Mouse (Mus musculus) large intestine, adult 2 months (tissue): ENCODE results near the gene Snurf. TPM values are rescaled to one million over a fixed set of nuclear protein-coding genes. Genes with fewer than 3 reads are reported as not detected.

Experiments
- DNase-seq: peaks from one replicate; pipeline ENCODE4 v3.0.0-alpha.2; 2012; ENCODE audit warnings: low read depth, low spot score
- WGBS: fragments of 180-500 bp; shearing (Covaris S2); methylation state at CpG from one replicate; pipeline ENCODE4 v1.1.7; 2018; 5-methylcytosine and 5-hydroxymethylcytosine counted together
- polyA plus RNA-seq: library from polyadenylated mRNA; depleted of rRNA; stranded (reverse); fragments of >200 nt; gene quantifications from 2 replicates; pipeline ENCODE4 v1.2.3, GENCODE M21; 2012; rRNA removed

Gene Snurf
- not detected in 2 replicates for polyA plus RNA-seq

- WGBS = 46% methylated on average over 30 of the region's 30 CpGs
- no peak for DNase-seq
Observed at GRCm38 (mm10) chr7:60004606-60005330, at the start of gene Snurf, which contains the start of gene Gm38393. Gene Snurf, minus strand, starts transcription at chr7:60005049. Gene Gm38393, minus strand, starts transcription at chr7:60005064.

DNA sequence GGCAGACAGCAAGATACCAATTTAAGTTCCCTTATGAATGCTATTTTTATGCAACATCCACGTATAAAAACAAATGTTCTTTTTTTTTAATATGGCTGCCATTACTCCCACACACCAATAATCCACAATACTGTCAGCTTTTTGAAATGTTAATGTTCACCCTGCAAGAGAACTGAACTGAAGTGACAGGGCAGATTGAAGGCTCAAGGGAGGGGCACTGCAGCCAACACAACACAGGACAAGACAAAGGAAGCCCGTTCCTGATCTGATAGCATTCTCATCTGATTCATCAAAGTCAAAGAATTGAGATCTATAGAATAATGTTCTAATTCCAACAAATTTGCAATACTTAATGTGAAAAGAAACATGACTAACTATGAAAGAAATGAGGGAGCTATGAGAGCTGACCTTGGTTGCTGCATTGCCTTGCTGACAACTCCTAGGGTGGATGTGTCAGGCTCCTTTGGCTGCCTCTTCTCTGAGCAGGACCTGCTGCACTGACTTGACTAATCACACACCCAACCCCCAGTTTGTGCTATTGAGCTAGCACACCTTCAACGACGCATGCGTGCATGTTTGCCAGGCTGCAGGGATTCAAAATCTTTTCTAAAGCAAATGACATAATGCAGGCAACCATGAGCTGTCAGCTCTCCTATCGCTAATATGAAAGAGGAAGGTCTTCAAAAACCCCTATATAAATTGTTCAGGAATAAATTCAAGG, 42.8 kb upstream of the Snurf start:
- WGBS = 75% methylated on average over 6 of the region's 6 CpGs
- DNase-seq = no peak

DNA sequence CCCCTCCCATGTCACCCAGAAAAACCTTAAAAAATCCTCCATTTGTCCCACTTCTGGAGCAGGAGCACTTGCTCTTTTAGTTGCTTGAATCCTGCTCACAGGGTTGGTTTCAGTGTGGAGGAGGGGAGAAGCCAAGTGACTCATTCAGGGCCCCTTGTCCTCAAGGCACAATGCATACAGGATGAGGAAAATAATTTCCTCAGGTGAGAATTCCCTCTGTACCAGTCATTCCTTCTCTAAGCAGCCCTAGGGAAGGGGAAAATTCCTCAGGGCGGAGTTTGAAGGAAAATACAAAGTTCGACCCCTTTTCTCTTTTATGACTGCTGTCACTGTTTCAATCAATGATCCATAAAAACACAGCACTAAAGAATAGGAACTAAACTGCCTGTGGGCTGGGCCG, 8.3 kb upstream of the Snurf start:
- WGBS = 28% methylated on average over 3 of the region's 3 CpGs
- DNase-seq = no peak

- no peak for DNase-seq
- WGBS = 40% methylated on average over 3 of the region's 3 CpGs
Observed at GRCm38 (mm10) chr7:60007727-60008360, 3.0 kb upstream of the Snurf start.

GRCm38 (mm10) chr7:60006262-60006661, 1.4 kb upstream of the Snurf start:
- WGBS = 56% methylated on average over 2 of the region's 2 CpGs
- DNase-seq = no peak

DNA sequence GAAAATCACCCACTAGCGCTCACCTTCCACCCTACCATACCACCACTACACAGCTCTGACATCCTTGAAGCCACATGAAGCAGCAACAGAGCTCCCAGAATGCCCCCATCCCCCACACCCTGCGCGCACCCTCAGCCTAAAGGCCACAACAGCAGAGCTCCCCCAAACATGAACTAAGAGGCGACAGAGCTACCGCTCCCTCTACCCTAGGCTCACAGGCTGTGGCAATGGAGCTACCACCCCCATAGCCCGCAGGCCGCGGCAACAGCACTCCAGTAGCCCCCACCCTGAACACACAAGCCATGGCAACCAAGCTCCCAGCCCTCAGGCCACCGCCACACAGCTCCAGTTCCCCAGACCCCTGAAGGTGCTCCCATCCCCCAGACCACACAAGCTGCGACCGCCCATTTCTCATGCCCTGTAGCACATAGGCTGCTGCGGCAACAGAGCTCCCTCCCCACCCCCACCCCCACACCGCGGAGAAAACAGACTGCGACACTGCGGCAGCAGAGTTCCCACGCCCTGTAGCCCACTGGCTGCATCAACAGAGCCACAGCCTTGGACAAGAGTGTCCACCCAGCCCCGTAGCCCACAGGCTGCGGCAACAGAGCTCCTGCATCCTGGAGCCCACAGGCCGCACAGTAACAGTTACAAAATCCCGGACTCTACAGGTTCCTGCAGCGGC, 786 bp downstream of the Snurf start:
- no peak for DNase-seq

DNA sequence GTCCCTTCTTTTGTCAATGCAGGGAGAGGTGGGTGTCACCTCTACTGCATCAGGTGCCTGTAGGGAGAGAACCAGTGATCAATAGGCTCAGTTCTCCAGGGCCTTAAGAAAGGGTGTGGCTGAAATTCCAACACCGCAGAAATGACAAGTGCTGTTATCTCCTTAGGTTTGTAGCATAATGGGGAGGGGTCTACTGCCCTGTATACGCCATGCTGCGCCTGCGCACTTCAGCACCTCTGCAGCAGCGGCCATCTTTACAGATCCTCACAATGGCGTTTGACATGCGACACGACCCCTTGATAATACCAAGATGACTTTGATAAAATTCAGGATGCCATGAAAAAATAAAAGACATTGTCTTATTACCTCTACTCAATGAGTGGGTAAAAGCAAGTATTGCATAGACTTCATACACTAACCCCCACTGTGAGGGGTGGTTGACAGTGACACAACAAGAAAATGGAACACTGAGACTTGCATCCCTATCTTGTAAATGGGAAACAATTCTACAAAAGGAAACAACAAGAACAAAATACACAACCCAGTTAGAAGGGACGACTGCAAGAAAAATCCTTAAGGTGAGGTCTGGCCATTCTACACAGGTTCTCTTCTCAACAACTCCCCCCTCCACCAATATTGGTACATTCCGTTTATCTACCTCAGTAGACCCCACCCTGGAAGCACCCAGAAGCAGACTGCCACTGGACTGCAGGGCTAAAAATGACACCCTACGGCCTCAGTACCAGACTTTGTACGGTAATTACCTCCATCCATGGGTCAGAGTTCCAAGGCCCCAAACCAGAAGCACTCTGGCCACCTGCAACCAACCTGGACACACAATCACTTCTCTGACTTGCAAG, 1.6 kb downstream of the Snurf start:
- 77% methylated on average over 12 of the region's 12 CpGs for WGBS
- no peak for DNase-seq

More for the DNA sequence above, 786 bp downstream of the Snurf start:
- 46% methylated on average over 22 of the region's 22 CpGs for WGBS

DNA sequence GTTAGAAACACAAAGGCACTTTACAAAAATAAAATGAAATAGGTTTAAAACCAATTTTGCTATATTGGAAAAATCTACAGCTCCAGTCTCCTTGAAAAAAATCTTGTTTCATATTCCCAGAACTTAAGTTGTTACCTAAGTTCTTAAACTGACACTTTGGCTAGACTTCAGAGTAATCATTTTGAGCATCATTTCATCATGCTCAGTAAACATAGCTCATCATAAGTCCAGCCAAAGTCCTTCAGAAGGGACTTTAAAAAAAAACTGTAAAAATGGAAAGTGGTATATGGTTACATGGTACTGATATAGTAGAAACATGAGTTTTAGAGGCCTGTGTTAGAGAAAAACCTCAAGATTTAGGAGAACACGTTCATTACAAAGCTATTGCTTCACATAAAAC, 26.2 kb downstream of the Snurf start:
- no peak for DNase-seq
- 48% methylated on average over 1 of the region's 1 CpGs for WGBS

Other genes starting within 250 kb of the Snurf start
- gene Gm38393, start within 50 bp of the Snurf start, polyA plus RNA-seq = 0.06 and 0.22 TPM in 2 replicates
- 13.9 and 18.2 TPM in 2 replicates for gene Snrpn, start 135.2 kb upstream of the Snurf start, polyA plus RNA-seq